Mouse (Mus musculus) yolk sac, embryonic 10.5 days (tissue): ENCODE measurements around the gene Ogfr.

Experiments
- DNase-seq: peaks from one replicate; pipeline ENCODE4 v3.0.0-alpha.2; 2017; ENCODE audit warnings: low spot score

Ogfr gene

GRCm38 (mm10) chr2:180604781-180605180, 15.7 kb downstream of the Ogfr start:
- DNase-seq, result no peak

- peak; percentile 19 for DNase-seq
Observed at GRCm38 (mm10) chr2:180610283-180610682, 21.2 kb downstream of the Ogfr start.

GRCm38 (mm10) chr2:180611882-180612281, 22.8 kb downstream of the Ogfr start:
- no peak for DNase-seq

GRCm38 (mm10) chr2:180641576-180642554, 52.8 kb downstream of the Ogfr start:
- no peak for DNase-seq

- DNase-seq, result no peak
Observed at GRCm38 (mm10) chr2:180642555-180643260, 53.7 kb downstream of the Ogfr start, which contains the start of gene Tcfl5. Gene Tcfl5, minus strand, starts transcription at chr2:180642708.

- no peak for DNase-seq
Observed at GRCm38 (mm10) chr2:180643626-180644025, 54.6 kb downstream of the Ogfr start.
